Mouse (Mus musculus) midbrain, embryonic 16.5 days (tissue): Measurements from ENCODE around the gene Mill2. TPM values are rescaled to one million over a fixed set of nuclear protein-coding genes. Genes with fewer than 3 reads are reported as not detected.

Source experiments
- ATAC-seq: fragments of 200-750 bp; cut with Nextera tagmentation; 2 replicates; pipeline ENCODE4 v1.8.0; 2017; ENCODE audit warnings: moderate TSS enrichment
- H3K27ac ChIP-seq: fragments of 300-500 bp; sonication (generic); 2 replicates; pipeline ENCODE4 v1.5.1; 2014; ENCODE audit warnings: mild to moderate bottlenecking, low read length, mixed read lengths
- H3K27me3 ChIP-seq: fragments of 300-500 bp; sonication (generic); 2 replicates; pipeline ENCODE4 v1.6.1; 2014; ENCODE audit warnings: low read depth, low read length, mixed read lengths; ENCODE audit not compliant: control insufficient read depth, insufficient read depth
- H3K36me3 ChIP-seq: fragments of 300-500 bp; sonication (generic); 2 replicates; pipeline ENCODE4 v1.6.1; 2014; ENCODE audit warnings: mild to moderate bottlenecking, low read length, moderate library complexity, mixed read lengths; ENCODE audit not compliant: control insufficient read depth, insufficient read depth
- H3K4me1 ChIP-seq: fragments of 300-500 bp; sonication (generic); 2 replicates; pipeline ENCODE4 v1.6.1; 2014; ENCODE audit warnings: mild to moderate bottlenecking, low read length, mixed read lengths; ENCODE audit not compliant: control insufficient read depth, insufficient read depth
- H3K4me2 ChIP-seq: fragments of 300-500 bp; sonication (generic); 2 replicates; pipeline ENCODE4 v1.6.1; 2014; ENCODE audit warnings: mild to moderate bottlenecking, low read length, mixed read lengths
- H3K4me3 ChIP-seq: fragments of 300-500 bp; sonication (generic); 2 replicates; pipeline ENCODE4 v1.5.1; 2014; ENCODE audit warnings: low read depth, mild to moderate bottlenecking, low read length, moderate library complexity, mixed read lengths
- H3K9ac ChIP-seq: fragments of 300-500 bp; sonication (generic); 2 replicates; pipeline ENCODE4 v1.6.1; 2014; ENCODE audit warnings: low read depth, low read length, mixed read lengths
- H3K9me3 ChIP-seq: fragments of 300-500 bp; sonication (generic); replicated peaks from 2 replicates; pipeline ENCODE4 v1.6.1; 2014; ENCODE audit warnings: mild to moderate bottlenecking, low read length, mixed read lengths; ENCODE audit not compliant: control insufficient read depth, poor library complexity, severe bottlenecking
- WGBS: fragments of 180-500 bp; shearing (Covaris S2); extraction: QIAGEN DNeasy Blood & Tissue Kit; methylation state at CpG from one replicate; pipeline ENCODE4 v1.1.7; 2014; 5-methylcytosine and 5-hydroxymethylcytosine counted together
- polyA plus RNA-seq: library from polyadenylated mRNA; unstranded; fragments of >200 nt; fragmentation: Nextera tagmentation; extraction: Ambion mirVana; gene quantifications from 2 replicates; pipeline ENCODE4 v1.2.1, GENCODE M21; 2015

Gene Mill2
- polyA plus RNA-seq, 1 experiment from 2014 or later: 0.69 TPM

GRCm38 (mm10) chr7:18909797-18910196 is 70.0 kb downstream of the Mill2 start:
- WGBS: 8% methylated on average over 17 of the region's 17 CpGs
- H3K9ac ChIP-seq: peak overlapping the region; percentile 49
- peak overlapping the region; percentile 59 for H3K4me3 ChIP-seq
- no peaks in the 10 kb centered on the region for H3K9me3 ChIP-seq
- no peaks in the 10 kb centered on the region for H3K36me3 ChIP-seq
- no peak overlapping the region for H3K27ac ChIP-seq
- ATAC-seq: peak; percentile 30
- peaks cover 17% of the 10 kb centered on the region for H3K4me1 ChIP-seq
- H3K4me2 ChIP-seq: peak overlapping the region; percentile 68
- H3K27me3 ChIP-seq: no peaks in the 10 kb centered on the region

GRCm38 (mm10) chr7:18910241-18910831 is 70.6 kb downstream of the Mill2 start, which contains the start of gene Ccdc61:
Gene Ccdc61 (minus strand): TSS chr7:18910415.
- Histone ChIP-seq H3K4me2 (peak within 1 kb of the TSS; percentile 74), H3K27ac (peak within 1 kb of the TSS; percentile 67), H3K36me3 (no peaks in the 10 kb centered on the region), H3K4me1 (peaks cover 17% of the 10 kb centered on the region), H3K27me3 (no peaks in the 10 kb centered on the region), H3K9me3 (no peaks in the 10 kb centered on the region), H3K9ac (peak within 1 kb of the TSS; percentile 58), H3K4me3 (peak within 1 kb of the TSS; percentile 59)
- peak; percentile 99 for ATAC-seq
- WGBS: under 1% methylated on average over 33 of the region's 33 CpGs

Other genes with a start within 250 kb of the Mill2 start
- not detected in 2 replicates for gene Psg23, start 223.5 kb upstream of the Mill2 start, polyA plus RNA-seq
- gene Psg21, start 183.2 kb upstream of the Mill2 start, polyA plus RNA-seq: not detected in 2 replicates
- gene Psg20, start 153.8 kb upstream of the Mill2 start, polyA plus RNA-seq: not detected in 2 replicates
- gene Psg22, start 121.9 kb upstream of the Mill2 start, polyA plus RNA-seq: not detected in 2 replicates
- not detected in 2 replicates for gene Psg19, start 41.4 kb upstream of the Mill2 start, polyA plus RNA-seq
- 0.09 TPM in 1 of 2 replicates, not detected in the other for gene Psg17, start 18.4 kb upstream of the Mill2 start, polyA plus RNA-seq
- 25.4 and 29.9 TPM in 2 replicates for gene Pglyrp1, start 31.4 kb downstream of the Mill2 start, polyA plus RNA-seq
- gene Ccdc61, start 70.4 kb downstream of the Mill2 start, polyA plus RNA-seq: 24.7 and 31.2 TPM in 2 replicates
- 11.9 and 14.3 TPM in 2 replicates for gene Nova2, start 85.9 kb downstream of the Mill2 start, polyA plus RNA-seq
- 0.52 and 0.79 TPM in 2 replicates for gene Nanos2, start 147.4 kb downstream of the Mill2 start, polyA plus RNA-seq
- 3.9 and 5.1 TPM in 2 replicates for gene Mypop, start 151.3 kb downstream of the Mill2 start, polyA plus RNA-seq
- 26.0 and 26.7 TPM in 2 replicates for gene Irf2bp1, start 164.1 kb downstream of the Mill2 start, polyA plus RNA-seq
- not detected in 2 replicates for gene Foxa3, start 183.6 kb downstream of the Mill2 start, polyA plus RNA-seq
- gene Sympk, start 184.4 kb downstream of the Mill2 start, polyA plus RNA-seq: 25.6 and 28.7 TPM in 2 replicates
- gene Rsph6a, start 214.7 kb downstream of the Mill2 start, polyA plus RNA-seq: 0.14 and 0.28 TPM in 2 replicates
- gene Dmwd, start 236.3 kb downstream of the Mill2 start, polyA plus RNA-seq: 28.4 and 28.7 TPM in 2 replicates
- gene Dmpk, start 243.9 kb downstream of the Mill2 start, polyA plus RNA-seq: 6.9 and 8.1 TPM in 2 replicates